Mouse (Mus musculus) kidney, embryonic 16.5 days (tissue): ENCODE measurements around the gene Ccdc141. TPM values are rescaled to one million over a fixed set of nuclear protein-coding genes. Genes with fewer than 3 reads are reported as not detected.

Source experiments
- ATAC-seq: fragments of 200-750 bp; cut with Nextera tagmentation; 2 replicates; pipeline ENCODE4 v1.8.0; 2017; ENCODE audit warnings: moderate TSS enrichment; ENCODE audit not compliant: low FRiP score, low TSS enrichment
- H3K27ac ChIP-seq: fragments of 300-500 bp; sonication (generic); 2 replicates; pipeline ENCODE4 v1.5.1; 2014; ENCODE audit warnings: low read length
- H3K27me3 ChIP-seq: fragments of 300-500 bp; sonication (generic); 2 replicates; pipeline ENCODE4 v1.6.1; 2014; ENCODE audit warnings: low read length, control low read depth, mixed read lengths; ENCODE audit not compliant: insufficient read depth
- H3K36me3 ChIP-seq: fragments of 300-500 bp; sonication (generic); 2 replicates; pipeline ENCODE4 v1.6.1; 2014; ENCODE audit warnings: low read length, control low read depth, mixed read lengths; ENCODE audit not compliant: insufficient read depth
- H3K4me1 ChIP-seq: fragments of 300-500 bp; sonication (generic); 2 replicates; pipeline ENCODE4 v1.6.1; 2014; ENCODE audit warnings: low read length, control low read depth, mixed read lengths; ENCODE audit not compliant: insufficient read depth
- H3K4me2 ChIP-seq: fragments of 300-500 bp; sonication (generic); replicated peaks from 2 replicates; pipeline ENCODE4 v1.6.1; 2014; ENCODE audit warnings: low read depth, low read length
- H3K4me3 ChIP-seq: fragments of 300-500 bp; sonication (generic); 2 replicates; pipeline ENCODE4 v1.5.1; 2014; ENCODE audit warnings: mild to moderate bottlenecking, low read length
- H3K9ac ChIP-seq: fragments of 300-500 bp; sonication (generic); replicated peaks from 2 replicates; pipeline ENCODE4 v1.6.1; 2014; ENCODE audit warnings: low read length
- H3K9me3 ChIP-seq: fragments of 300-500 bp; sonication (generic); 2 replicates; pipeline ENCODE4 v1.6.1; 2016; ENCODE audit warnings: low read length, control low read depth
- WGBS: fragments of 180-500 bp; shearing (Covaris S2); extraction: QIAGEN DNeasy Blood & Tissue Kit; methylation state at CpG from one replicate; pipeline ENCODE4 v1.1.7; 2014; 5-methylcytosine and 5-hydroxymethylcytosine counted together
- polyA plus RNA-seq: library from polyadenylated mRNA; unstranded; fragments of >200 nt; fragmentation: Nextera tagmentation; extraction: Ambion mirVana; gene quantifications from 2 replicates; pipeline ENCODE4 v1.2.1, GENCODE M21; 2015

The Ccdc141 gene
- polyA plus RNA-seq, 1 experiment from 2014 or later, result 10.6 TPM

GRCm38 (mm10) chr2:77177472-77177871 is 7.0 kb upstream of the Ccdc141 start:
- Histone ChIP-seq H3K36me3 (0 out of 2 replicates have a peak, but pooled peaks cover 2% of the 10 kb centered on the region), H3K27me3 (no peaks in the 10 kb centered on the region), H3K9me3 (no peaks in the 10 kb centered on the region), H3K4me1 (peaks cover 11% of the 10 kb centered on the region), H3K9ac (no peak overlapping the region), H3K4me2 (no peak overlapping the region), H3K4me3 (no peak overlapping the region), H3K27ac (no peak overlapping the region)
- ATAC-seq, result no peak
- WGBS, result 31% methylated on average over 2 of the region's 2 CpGs

- Histone ChIP-seq H3K9me3 (no peaks in the 10 kb centered on the region), H3K27ac (no peak overlapping the region), H3K36me3 (0 out of 2 replicates have a peak, but pooled peaks cover 2% of the 10 kb centered on the region), H3K9ac (no peak overlapping the region), H3K27me3 (no peaks in the 10 kb centered on the region), H3K4me1 (peaks cover 20% of the 10 kb centered on the region), H3K4me2 (0 out of 2 replicates have a peak overlapping the region, but pooled peaks have one; percentile 2), H3K4me3 (no peak overlapping the region)
- ATAC-seq, result no peak
- WGBS, result 53% methylated on average over 10 of the region's 10 CpGs
Measured at GRCm38 (mm10) chr2:77176413-77176812, 6.0 kb upstream of the Ccdc141 start.

- Histone ChIP-seq H3K27ac (no peak overlapping the region), H3K9me3 (no peaks in the 10 kb centered on the region), H3K36me3 (0 out of 2 replicates have a peak, but pooled peaks cover 2% of the 10 kb centered on the region), H3K27me3 (no peaks in the 10 kb centered on the region), H3K4me3 (no peak overlapping the region), H3K4me1 (peaks cover 28% of the 10 kb centered on the region), H3K4me2 (no peak overlapping the region), H3K9ac (no peak overlapping the region)
- 54% methylated on average over 7 of the region's 7 CpGs for WGBS
- no peak for ATAC-seq
Measured at GRCm38 (mm10) chr2:77175411-77175810, 5.0 kb upstream of the Ccdc141 start.

GRCm38 (mm10) chr2:77174313-77174712 is 3.9 kb upstream of the Ccdc141 start:
- no peaks in the 10 kb centered on the region for H3K36me3 ChIP-seq
- no peak overlapping the region for H3K9ac ChIP-seq
- WGBS, result 59% methylated on average over 2 of the region's 2 CpGs
- no peaks in the 10 kb centered on the region for H3K9me3 ChIP-seq
- peaks cover 32% of the 10 kb centered on the region for H3K4me1 ChIP-seq
- no peak overlapping the region for H3K4me2 ChIP-seq
- no peak for ATAC-seq
- no peak overlapping the region for H3K27ac ChIP-seq
- H3K27me3 ChIP-seq, result no peaks in the 10 kb centered on the region
- no peak overlapping the region for H3K4me3 ChIP-seq

- H3K9me3 ChIP-seq, result no peaks in the 10 kb centered on the region
- no peak for ATAC-seq
- H3K27ac ChIP-seq, result no peak overlapping the region
- H3K27me3 ChIP-seq, result no peaks in the 10 kb centered on the region
- H3K4me3 ChIP-seq, result no peak overlapping the region
- H3K4me2 ChIP-seq, result no peak overlapping the region
- no peak overlapping the region for H3K9ac ChIP-seq
- H3K36me3 ChIP-seq, result no peaks in the 10 kb centered on the region
- peaks cover 34% of the 10 kb centered on the region for H3K4me1 ChIP-seq
- 81% methylated on average over 6 of the region's 6 CpGs for WGBS
Measured at GRCm38 (mm10) chr2:77173821-77174220, 3.4 kb upstream of the Ccdc141 start.

- no peak overlapping the region for H3K27ac ChIP-seq
- no peak overlapping the region for H3K9ac ChIP-seq
- H3K4me1 ChIP-seq, result peaks cover 34% of the 10 kb centered on the region
- H3K9me3 ChIP-seq, result no peaks in the 10 kb centered on the region
- 50% methylated on average over 6 of the region's 6 CpGs for WGBS
- no peaks in the 10 kb centered on the region for H3K36me3 ChIP-seq
- H3K4me2 ChIP-seq, result no peak overlapping the region
- no peak for ATAC-seq
- H3K4me3 ChIP-seq, result no peak overlapping the region
- H3K27me3 ChIP-seq, result no peaks in the 10 kb centered on the region
Measured at GRCm38 (mm10) chr2:77173366-77173765, 2.9 kb upstream of the Ccdc141 start.

GRCm38 (mm10) chr2:77172241-77172671 is 1.8 kb upstream of the Ccdc141 start:
- Histone ChIP-seq H3K27ac (peak overlapping the region; percentile 92), H3K4me3 (no peak overlapping the region), H3K36me3 (no peaks in the 10 kb centered on the region), H3K4me2 (peak overlapping the region; percentile 51), H3K4me1 (peaks cover 34% of the 10 kb centered on the region), H3K27me3 (no peaks in the 10 kb centered on the region), H3K9me3 (no peaks in the 10 kb centered on the region), H3K9ac (peak overlapping the region; percentile 18; the same call in 1 of the 2 replicates)
- 45% methylated on average over 10 of the region's 10 CpGs for WGBS
- ATAC-seq, result peak; percentile 42

GRCm38 (mm10) chr2:77171444-77172240 is 1.2 kb upstream of the Ccdc141 start:
- Histone ChIP-seq H3K36me3 (no peaks in the 10 kb centered on the region), H3K4me1 (peaks cover 34% of the 10 kb centered on the region), H3K4me2 (peak overlapping the region; percentile 51), H3K27me3 (no peaks in the 10 kb centered on the region), H3K4me3 (peak overlapping the region; percentile 23), H3K27ac (peak overlapping the region; percentile 92), H3K9ac (peak overlapping the region; percentile 18), H3K9me3 (no peaks in the 10 kb centered on the region)
- 26% methylated on average over 23 of the region's 23 CpGs for WGBS
- ATAC-seq, result peak; percentile 81

GRCm38 (mm10) chr2:77169916-77170632 is 362 bp downstream of the Ccdc141 start:
- ATAC-seq, result peak; percentile 74
- no peaks in the 10 kb centered on the region for H3K9me3 ChIP-seq
- peaks cover 30% of the 10 kb centered on the region for H3K4me1 ChIP-seq
- peak overlapping the region; percentile 80 for H3K4me2 ChIP-seq
- H3K9ac ChIP-seq, result peak overlapping the region; percentile 66
- 2% methylated on average over 21 of the region's 21 CpGs for WGBS
- H3K27ac ChIP-seq, result peak overlapping the region; percentile 78
- H3K36me3 ChIP-seq, result no peaks in the 10 kb centered on the region
- peak overlapping the region; percentile 47 for H3K4me3 ChIP-seq
- no peaks in the 10 kb centered on the region for H3K27me3 ChIP-seq
